Mouse (Mus musculus) thymus, postnatal 4 days (tissue): ENCODE results near the gene Taf4.

ENCODE experiments used
- DNase-seq: peaks from one replicate; pipeline ENCODE4 v3.0.0; 2021

The Taf4 gene

GRCm38 (mm10) chr2:179980616-179981015, 4.2 kb upstream of the Taf4 start:
- no peak for DNase-seq

GRCm38 (mm10) chr2:179979836-179980235, 3.4 kb upstream of the Taf4 start:
- no peak for DNase-seq

GRCm38 (mm10) chr2:179978250-179978649, 1.8 kb upstream of the Taf4 start:
- DNase-seq = no peak

- peak; percentile 37 for DNase-seq
Measured at GRCm38 (mm10) chr2:179977344-179978025, 1.0 kb upstream of the Taf4 start.

GRCm38 (mm10) chr2:179976295-179976627, 185 bp downstream of the Taf4 start:
- DNase-seq = no peak

GRCm38 (mm10) chr2:179975851-179976250, 595 bp downstream of the Taf4 start:
- peak; percentile 65 for DNase-seq

- DNase-seq = peak; percentile 63
Measured at GRCm38 (mm10) chr2:179974651-179975471, 1.6 kb downstream of the Taf4 start.

- DNase-seq = peak; percentile 56
Measured at GRCm38 (mm10) chr2:179973871-179974628, 2.4 kb downstream of the Taf4 start.

- no peak for DNase-seq
Measured at GRCm38 (mm10) chr2:179972406-179972805, 4.0 kb downstream of the Taf4 start.

GRCm38 (mm10) chr2:179971891-179972290, 4.6 kb downstream of the Taf4 start:
- DNase-seq = no peak

GRCm38 (mm10) chr2:179969137-179969536, 7.3 kb downstream of the Taf4 start:
- no peak for DNase-seq

GRCm38 (mm10) chr2:179967633-179968032, 8.8 kb downstream of the Taf4 start:
- DNase-seq = no peak

GRCm38 (mm10) chr2:179961420-179961819, 15.0 kb downstream of the Taf4 start:
- DNase-seq = no peak

GRCm38 (mm10) chr2:179960327-179960726, 16.1 kb downstream of the Taf4 start:
- no peak for DNase-seq

- DNase-seq = no peak
Measured at GRCm38 (mm10) chr2:179959391-179959790, 17.1 kb downstream of the Taf4 start.

GRCm38 (mm10) chr2:179951542-179952524, 24.6 kb downstream of the Taf4 start:
- peak; percentile 55 for DNase-seq

- no peak for DNase-seq
Measured at GRCm38 (mm10) chr2:179948820-179949219, 27.6 kb downstream of the Taf4 start.

- no peak for DNase-seq
Measured at GRCm38 (mm10) chr2:179947607-179948006, 28.8 kb downstream of the Taf4 start.

GRCm38 (mm10) chr2:179946496-179946895, 29.9 kb downstream of the Taf4 start:
- no peak for DNase-seq

GRCm38 (mm10) chr2:179945051-179945450, 31.4 kb downstream of the Taf4 start:
- no peak for DNase-seq

- no peak for DNase-seq
Measured at GRCm38 (mm10) chr2:179941696-179942095, 34.8 kb downstream of the Taf4 start.

GRCm38 (mm10) chr2:179937091-179937490, 39.4 kb downstream of the Taf4 start:
- no peak for DNase-seq
